Mouse (Mus musculus) liver, postnatal 0 days (tissue): ENCODE data around the gene Amdhd1.

Experiments used
- CTCF ChIP-seq: sonication (generic); IDR thresholded peaks from 2 replicates; pipeline ENCODE4 v1.5.1; 2016; ENCODE audit warnings: antibody characterized with exemption, low read depth
- EP300 ChIP-seq: IDR thresholded peaks from 2 replicates; pipeline ENCODE4 v1.6.1; 2016; ENCODE audit warnings: antibody characterized with exemption, low read depth, mild to moderate bottlenecking

- TF ChIP-seq CTCF (no peak), EP300 (no peak)
Observed at GRCm38 (mm10) chr10:93515419-93515818, 24.4 kb downstream of the Amdhd1 start.
